ENCODE assay signal across 10 mouse cellular contexts in genomic region chr11:58967346-58967745, GRCm38 (mm10). TPM values are rescaled to one million over a fixed set of nuclear protein-coding genes. Genes with fewer than 3 reads are reported as not detected.
A peak's percentile ranks its signal among the peaks of the same experiment; 100 is the strongest.
DNase-seq lines count a peak whose midpoint lies in the region; ATAC-seq and TF ChIP-seq lines count a peak whose summit lies in the region.
"Had no signal": no experiment of that assay in that cellular context is flagged by ENCODE, and none has a peak within 500 bp of the region (broad histone marks: within the 10 kb centered on the region; RNA-seq: fewer than 3 reads in every experiment).

No protein-coding gene starts in this region.

- ATAC-seq in kidney, postnatal 0 days (replicated peaks; ENCODE audit: low FRiP score, low read depth) = no peak
- 0 out of 2 replicates have a peak, but pooled peaks have one; percentile 49 for ATAC-seq in megakaryocyte progenitor cell, adult 5-6 weeks (replicated peaks; ENCODE audit: poor library complexity)
- ATAC-seq in monocyte, adult 5-6 weeks (replicated peaks; ENCODE audit: insufficient number of reproducible peaks, low FRiP score, low TSS enrichment, poor library complexity, severe bottlenecking) = no peak

- peaks cover 22% of the 10 kb centered on the region for H3K4me1 ChIP-seq in kidney, postnatal 0 days (replicated peaks; ENCODE audit: insufficient read depth, low read length)
- peaks cover 73% of the 10 kb centered on the region for H3K4me1 ChIP-seq in E14TG2a.4 (replicated peaks; ENCODE audit: low read depth, low read length)

- no peak overlapping the region for H3K4me3 ChIP-seq in kidney, postnatal 0 days (replicated peaks; ENCODE audit: low read depth, low read length)
- H3K4me3 ChIP-seq in E14TG2a.4 (replicated peaks; ENCODE audit: low read length) = no peak overlapping the region
- H3K4me3 ChIP-seq: heart, embryonic 10.5 days; megakaryocyte, embryonic 14.5 days had no signal

- peak; percentile 74 for TF ChIP-seq CTCF in kidney, postnatal 0 days (IDR thresholded peaks at IDR 0.05; ENCODE audit: low read depth)
- peak; percentile 43 for TF ChIP-seq CTCF in E14TG2a.4 (conservative IDR thresholded peaks at IDR 0.05; ENCODE audit: low read length)

- no peaks in the 10 kb centered on the region for H3K9me3 ChIP-seq in kidney, postnatal 0 days (replicated peaks; ENCODE audit: low read length)
- no peaks in the 10 kb centered on the region for H3K9me3 ChIP-seq in E14TG2a.4 (ENCODE audit: low read length)
- H3K9me3 ChIP-seq: heart, embryonic 10.5 days had no signal

- no peak overlapping the region for H3K4me2 ChIP-seq in kidney, postnatal 0 days (ENCODE audit: low read length)

- H3K27me3 ChIP-seq in kidney, postnatal 0 days (ENCODE audit: insufficient read depth, low read length) = no peaks in the 10 kb centered on the region
- peaks cover 23% of the 10 kb centered on the region for H3K27me3 ChIP-seq in E14TG2a.4 (ENCODE audit: insufficient read depth, low read length)

- DNase-seq in kidney, postnatal 0 days (ENCODE audit: low spot score) = peak; percentile 60
- DNase-seq in kidney, adult 11 months = no peak
- DNase-seq in T-cell, adult 2 months (ENCODE audit: low spot score) = peak; percentile 53
- DNase-seq in layer of hippocampus, postnatal 25 days (ENCODE audit: extremely low spot score in 1 of 2, low spot score in 1 of 2) = no peak
- DNase-seq: right cerebral cortex, postnatal 25 days had no signal

- no peaks in the 10 kb centered on the region for H3K36me3 ChIP-seq in kidney, postnatal 0 days (ENCODE audit: insufficient read depth, low read length)
- peaks cover 4% of the 10 kb centered on the region for H3K36me3 ChIP-seq in E14TG2a.4 (ENCODE audit: insufficient read depth, low read length)

- 97% methylated on average over 1 of the region's 1 CpGs for WGBS in kidney, postnatal 0 days

- no peak overlapping the region for H3K27ac ChIP-seq in kidney, postnatal 0 days
- H3K27ac ChIP-seq: heart, embryonic 10.5 days had no signal

- no peak overlapping the region for H3K9ac ChIP-seq in kidney, postnatal 0 days (ENCODE audit: low read depth, low read length)

RNA-seq across cellular contexts. Expression of gene Trim11, which starts 10.5 kb away (rescaled TPM):
- polyA plus RNA-seq in kidney, postnatal 0 days (2015; fragmentation: Nextera tagmentation; extraction: Ambion mirVana) = 16.3 and 16.7 TPM in 2 replicates
- 24.0 and 25.0 TPM in 2 replicates for total RNA-seq in megakaryocyte progenitor cell, adult 5-6 weeks (2015)
- 25.9 and 32.8 TPM in 2 replicates for total RNA-seq in megakaryocyte progenitor cell, adult 5-6 weeks (2017)
- total RNA-seq in monocyte, adult 5-6 weeks (2017) = 32.0 to 47.3 TPM (median 32.7 TPM) in 3 replicates
- total RNA-seq in layer of hippocampus, postnatal 25 days (2021) = 10 to 100 TPM; 26.2 to 29.7 TPM

RNA-seq across cellular contexts. Expression of gene Hist3h2a, which starts 12.9 kb away (rescaled TPM):
- polyA plus RNA-seq in kidney, postnatal 0 days (2015; fragmentation: Nextera tagmentation; extraction: Ambion mirVana) = 40.9 and 41.2 TPM in 2 replicates
- total RNA-seq in megakaryocyte progenitor cell, adult 5-6 weeks (2015) = 19.4 and 20.2 TPM in 2 replicates
- total RNA-seq in megakaryocyte progenitor cell, adult 5-6 weeks (2017) = 223 and 238 TPM in 2 replicates
- 35.6 to 52.4 TPM (median 42.1 TPM) in 3 replicates for total RNA-seq in monocyte, adult 5-6 weeks (2017)
- 10 to 100 TPM; 66.0 to 73.9 TPM for total RNA-seq in layer of hippocampus, postnatal 25 days (2021)

RNA-seq across cellular contexts. Expression of gene Trim17, which starts 12.9 kb away (rescaled TPM):
- 0.32 and 0.37 TPM in 2 replicates for polyA plus RNA-seq in kidney, postnatal 0 days (2015; fragmentation: Nextera tagmentation; extraction: Ambion mirVana)
- 0.10 TPM in 1 of 2 replicates, not detected in the other for total RNA-seq in megakaryocyte progenitor cell, adult 5-6 weeks (2015)
- not detected in 2 replicates for total RNA-seq in megakaryocyte progenitor cell, adult 5-6 weeks (2017)
- 0.29 TPM in 1 of 3 replicates, not detected in the others for total RNA-seq in monocyte, adult 5-6 weeks (2017)
- 1 to 10 TPM; 5.3 to 5.5 TPM for total RNA-seq in layer of hippocampus, postnatal 25 days (2021)

RNA-seq across cellular contexts. Expression of gene Hist3h2ba, which starts 18.6 kb away (rescaled TPM):
- polyA plus RNA-seq in kidney, postnatal 0 days (2015; fragmentation: Nextera tagmentation; extraction: Ambion mirVana) = 43.9 and 45.8 TPM in 2 replicates
- total RNA-seq in megakaryocyte progenitor cell, adult 5-6 weeks (2015) = 1.6 and 1.9 TPM in 2 replicates
- 1.8 and 2.3 TPM in 2 replicates for total RNA-seq in megakaryocyte progenitor cell, adult 5-6 weeks (2017)
- 1.7 TPM in 2 of 3 replicates, not detected in the other for total RNA-seq in monocyte, adult 5-6 weeks (2017)
- total RNA-seq in layer of hippocampus, postnatal 25 days (2021) = 100 to 1,000 TPM in 1 of 2 experiments, 10 to 100 TPM in 1; 99.0 to 107 TPM

RNA-seq across cellular contexts. Expression of gene Rnf187, which starts 28.6 kb away (rescaled TPM):
- polyA plus RNA-seq in kidney, postnatal 0 days (2015; fragmentation: Nextera tagmentation; extraction: Ambion mirVana) = 238 and 249 TPM in 2 replicates
- total RNA-seq in megakaryocyte progenitor cell, adult 5-6 weeks (2015) = 65.8 and 66.4 TPM in 2 replicates
- 70.6 and 83.6 TPM in 2 replicates for total RNA-seq in megakaryocyte progenitor cell, adult 5-6 weeks (2017)
- 42.2 to 79.7 TPM (median 47.8 TPM) in 3 replicates for total RNA-seq in monocyte, adult 5-6 weeks (2017)
- total RNA-seq in layer of hippocampus, postnatal 25 days (2021) = 100 to 1,000 TPM; 505 to 581 TPM

Comparison
In these comparisons a context has a peak if more than half of its experiments do, and no peak if none do; other contexts are left out.
1. DNase-seq: peak in kidney, postnatal 0 days (single experiment) and T-cell, adult 2 months (single experiment); none in kidney, adult 11 months (single experiment) and layer of hippocampus, postnatal 25 days (0 of 2).